29 mouse cellular contexts compared by ENCODE assay signal in the genomic region with DNA sequence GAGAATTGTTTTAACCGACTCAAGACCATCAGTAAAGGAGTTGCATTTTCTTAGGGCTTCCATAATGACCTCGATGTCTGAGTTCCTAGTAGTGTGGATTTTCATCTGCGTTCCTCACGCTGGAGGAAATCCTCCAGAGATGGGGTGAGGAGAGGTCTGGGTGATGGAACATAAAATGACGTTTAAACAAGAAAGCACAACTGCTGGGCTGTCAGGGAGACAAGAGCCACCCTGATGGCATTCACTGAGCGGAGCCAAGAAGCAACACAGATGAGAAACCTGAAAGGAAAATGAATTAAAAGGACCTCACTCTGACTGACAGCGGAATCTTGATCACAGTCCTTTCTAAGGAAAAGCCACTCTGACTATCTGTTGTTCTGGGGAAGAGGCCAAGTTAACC.
DNase-seq lines count a peak whose midpoint lies in the region; ATAC-seq and TF ChIP-seq lines count a peak whose summit lies in the region.
"Had no signal": no experiment of that assay in that cellular context is flagged by ENCODE, and none has a peak within 500 bp of the region (broad histone marks: within the 10 kb centered on the region; RNA-seq: fewer than 3 reads in every experiment).

No protein-coding gene starts in this region.

- peak; percentile 8 for DNase-seq in forebrain, embryonic 11.5 days (ENCODE audit: low spot score)
- DNase-seq in heart, adult 18-20 months, result no peak
- peak; percentile 18 for DNase-seq in kidney, postnatal 0 days (ENCODE audit: low spot score)
- DNase-seq in kidney, postnatal 36 days, result no peak
- DNase-seq in brain, embryonic 14.5 days (ENCODE audit: low read depth), result peak; percentile 48
- DNase-seq in thymus, adult 18-20 months, result no peak
- DNase-seq: adrenal gland, adult 2 months; cerebellum, adult 8-10 months; cerebellum, postnatal 25 days; gastrocnemius, postnatal 25 days; heart, postnatal 36 days; kidney, adult 9 months; kidney, postnatal 14 days; lung, embryonic 14.5 days; lung, postnatal 14 days; right cerebral cortex, postnatal 4 days; thymus, adult 2 months; thymus, postnatal 36 days had no signal

- H3K27me3 ChIP-seq in forebrain, embryonic 11.5 days (ENCODE audit: control insufficient read depth, insufficient read depth, low read length), result no peaks in the 10 kb centered on the region
- no peaks in the 10 kb centered on the region for H3K27me3 ChIP-seq in forebrain, embryonic 16.5 days (replicated peaks; ENCODE audit: control insufficient read depth, insufficient read depth, low read length)
- H3K27me3 ChIP-seq in heart, embryonic 15.5 days, result no peaks in the 10 kb centered on the region
- no peaks in the 10 kb centered on the region for H3K27me3 ChIP-seq in kidney, postnatal 0 days (ENCODE audit: insufficient read depth, low read length)
- H3K27me3 ChIP-seq: CH12.LX; embryonic facial prominence, embryonic 15.5 days; limb, embryonic 12.5 days; liver, embryonic 15.5 days; neural tube, embryonic 12.5 days had no signal

- no peaks in the 10 kb centered on the region for H3K9me3 ChIP-seq in forebrain, embryonic 11.5 days (ENCODE audit: control insufficient read depth, low read length)
- H3K9me3 ChIP-seq in forebrain, embryonic 16.5 days (ENCODE audit: control insufficient read depth, low read length), result no peaks in the 10 kb centered on the region
- no peaks in the 10 kb centered on the region for H3K9me3 ChIP-seq in heart, embryonic 15.5 days (replicated peaks)
- H3K9me3 ChIP-seq in kidney, postnatal 0 days (replicated peaks; ENCODE audit: low read length), result no peaks in the 10 kb centered on the region
- H3K9me3 ChIP-seq: embryonic facial prominence, embryonic 10.5 days; embryonic facial prominence, embryonic 15.5 days; limb, embryonic 12.5 days; liver, embryonic 15.5 days; neural tube, embryonic 12.5 days had no signal

- no peak for ATAC-seq in forebrain, embryonic 11.5 days (replicated peaks; ENCODE audit: low FRiP score)
- no peak for ATAC-seq in forebrain, embryonic 16.5 days
- no peak for ATAC-seq in heart, embryonic 15.5 days (replicated peaks; ENCODE audit: insufficient number of reproducible peaks, insufficient read depth, low FRiP score, low read depth)
- no peak for ATAC-seq in kidney, postnatal 0 days (replicated peaks; ENCODE audit: low FRiP score, low read depth)
- ATAC-seq: activated CD4-positive, CD25-positive, alpha-beta regulatory T cell, adult 4 months; intestine, postnatal 0 days had no signal

- H3K27ac ChIP-seq in forebrain, embryonic 11.5 days (ENCODE audit: low read depth, low read length), result no peak overlapping the region
- H3K27ac ChIP-seq in forebrain, embryonic 16.5 days (ENCODE audit: low read length), result no peak overlapping the region
- 0 out of 2 replicates have a peak overlapping the region, but pooled peaks have one; percentile 16 for H3K27ac ChIP-seq in heart, embryonic 15.5 days
- H3K27ac ChIP-seq in kidney, postnatal 0 days, result no peak overlapping the region
- H3K27ac ChIP-seq: embryonic facial prominence, embryonic 10.5 days; embryonic facial prominence, embryonic 15.5 days; limb, embryonic 12.5 days; liver, embryonic 15.5 days; neural tube, embryonic 12.5 days; stomach, postnatal 0 days had no signal

- no peak for TF ChIP-seq CTCF in kidney, postnatal 0 days (IDR thresholded peaks at IDR 0.05; ENCODE audit: low read depth)
- TF ChIP-seq CTCF in brain, embryonic 14.5 days (IDR thresholded peaks at IDR 0.05; ENCODE audit: borderline replicate concordance, extremely low read depth, insufficient read depth, insufficient read length), result no peak

- WGBS in forebrain, embryonic 11.5 days, result 62% methylated on average over 7 of the region's 7 CpGs
- 40% methylated on average over 7 of the region's 7 CpGs for WGBS in forebrain, embryonic 16.5 days
- WGBS in heart, embryonic 15.5 days, result 44% methylated on average over 7 of the region's 7 CpGs
- 49% methylated on average over 7 of the region's 7 CpGs for WGBS in kidney, postnatal 0 days

- H3K9ac ChIP-seq in forebrain, embryonic 11.5 days (ENCODE audit: low read length), result no peak overlapping the region
- H3K9ac ChIP-seq in forebrain, embryonic 16.5 days (replicated peaks; ENCODE audit: low read depth, low read length), result no peak overlapping the region
- no peak overlapping the region for H3K9ac ChIP-seq in heart, embryonic 15.5 days
- no peak overlapping the region for H3K9ac ChIP-seq in kidney, postnatal 0 days (ENCODE audit: low read depth, low read length)
- H3K9ac ChIP-seq: embryonic facial prominence, embryonic 15.5 days; limb, embryonic 12.5 days; liver, embryonic 15.5 days; lung, embryonic 14.5 days; neural tube, embryonic 12.5 days had no signal

- H3K4me1 ChIP-seq in forebrain, embryonic 11.5 days (replicated peaks; ENCODE audit: control insufficient read depth, insufficient read depth, low read length), result no peaks in the 10 kb centered on the region
- H3K4me1 ChIP-seq in forebrain, embryonic 16.5 days (replicated peaks; ENCODE audit: control insufficient read depth, insufficient read depth, low read length), result peaks cover 15% of the 10 kb centered on the region
- peaks cover 26% of the 10 kb centered on the region for H3K4me1 ChIP-seq in heart, embryonic 15.5 days (replicated peaks)
- H3K4me1 ChIP-seq in kidney, postnatal 0 days (replicated peaks; ENCODE audit: insufficient read depth, low read length), result peaks cover 3% of the 10 kb centered on the region; the same call in 1 of the 2 replicates

- no peaks in the 10 kb centered on the region for H3K36me3 ChIP-seq in forebrain, embryonic 11.5 days (ENCODE audit: control insufficient read depth, insufficient read depth, low read length)
- H3K36me3 ChIP-seq in forebrain, embryonic 16.5 days (ENCODE audit: control insufficient read depth, insufficient read depth), result no peaks in the 10 kb centered on the region
- no peaks in the 10 kb centered on the region; the same call in 1 of the 2 replicates for H3K36me3 ChIP-seq in heart, embryonic 15.5 days
- H3K36me3 ChIP-seq in kidney, postnatal 0 days (ENCODE audit: insufficient read depth, low read length), result 0 out of 2 replicates have a peak, but pooled peaks cover 5% of the 10 kb centered on the region

- TF ChIP-seq POLR2A in brain, embryonic 14.5 days (IDR thresholded peaks at IDR 0.05; ENCODE audit: borderline replicate concordance, extremely low read depth, insufficient read depth, insufficient read length, poor library complexity, severe bottlenecking), result no peak

- no peak overlapping the region for H3K4me2 ChIP-seq in forebrain, embryonic 11.5 days (ENCODE audit: low read depth, low read length, severe bottlenecking)
- no peak overlapping the region for H3K4me2 ChIP-seq in forebrain, embryonic 16.5 days (ENCODE audit: low read length)
- H3K4me2 ChIP-seq in heart, embryonic 15.5 days, result no peak overlapping the region
- H3K4me2 ChIP-seq in kidney, postnatal 0 days (ENCODE audit: low read length), result no peak overlapping the region
- H3K4me2 ChIP-seq: embryonic facial prominence, embryonic 15.5 days; limb, embryonic 12.5 days; liver, embryonic 15.5 days; lung, embryonic 14.5 days; neural tube, embryonic 12.5 days had no signal

- H3K4me3 ChIP-seq in forebrain, embryonic 11.5 days (ENCODE audit: low read depth, low read length), result no peak overlapping the region
- H3K4me3 ChIP-seq in forebrain, embryonic 16.5 days (replicated peaks; ENCODE audit: low read length), result no peak overlapping the region
- H3K4me3 ChIP-seq in heart, embryonic 15.5 days, result no peak overlapping the region
- no peak overlapping the region for H3K4me3 ChIP-seq in kidney, postnatal 0 days (replicated peaks; ENCODE audit: low read depth, low read length)
- H3K4me3 ChIP-seq: embryonic facial prominence, embryonic 10.5 days; embryonic facial prominence, embryonic 15.5 days; limb, embryonic 12.5 days; liver, embryonic 15.5 days; neural tube, embryonic 12.5 days had no signal

Comparison
In these comparisons a context has a peak if more than half of its experiments do, and no peak if none do; other contexts are left out.
1. DNase-seq: peak in forebrain, embryonic 11.5 days (single experiment), kidney, postnatal 0 days (single experiment) and brain, embryonic 14.5 days (single experiment); none in heart, adult 18-20 months (0 of 2), kidney, postnatal 36 days (0 of 2) and thymus, adult 18-20 months (0 of 2).